Mouse (Mus musculus) duodenum, adult 2 months (tissue): Measurements from ENCODE around the gene Zdhhc6. TPM values are rescaled to one million over a fixed set of nuclear protein-coding genes. Genes with fewer than 3 reads are reported as not detected.

Experiments used
- polyA plus RNA-seq: library from polyadenylated mRNA; depleted of rRNA; stranded (reverse); fragments of >200 nt; gene quantifications from 2 replicates; pipeline ENCODE4 v1.2.3, GENCODE M21; 2012; ENCODE audit warnings: low replicate concordance; rRNA removed

Zdhhc6 gene
- 4.4 and 4.9 TPM in 2 replicates for polyA plus RNA-seq

DNA sequence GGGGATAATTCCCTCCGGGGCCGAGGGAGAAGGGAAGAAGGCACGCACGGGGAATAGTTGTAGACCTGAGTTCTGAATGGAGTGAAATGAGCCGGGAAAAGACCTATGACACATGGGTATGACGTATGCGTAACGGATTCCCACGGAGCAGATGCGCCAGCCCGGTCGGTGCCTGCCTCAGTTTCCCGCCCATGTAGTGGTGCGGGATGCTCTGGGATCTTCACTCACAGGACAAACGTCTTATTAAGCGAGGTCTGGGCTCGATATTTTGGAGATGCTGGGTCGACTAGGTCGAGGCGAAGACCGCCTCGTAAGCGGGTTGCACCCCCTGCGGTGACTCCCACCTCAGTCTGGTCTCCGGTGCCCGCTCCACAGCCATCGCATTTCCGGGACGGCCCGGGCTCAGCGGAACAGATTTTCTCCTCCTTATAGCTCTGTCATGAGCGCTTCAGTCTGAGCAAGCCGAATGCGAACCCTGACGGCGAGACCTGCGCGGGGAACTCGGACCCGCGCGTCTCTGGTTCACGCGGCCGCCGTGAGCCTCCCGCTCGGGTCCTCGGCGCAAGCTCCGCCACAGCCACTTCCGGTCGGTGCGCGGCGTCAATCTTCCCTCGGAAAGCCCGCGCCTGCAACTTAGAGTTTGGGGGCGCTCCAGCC, at the start of gene Zdhhc6:
Gene Zdhhc6 (minus strand): TSS at position 581 of the 657 bp plus-strand sequence.

GRCm38 (mm10) chr19:55316109-55316714, 380 bp upstream of the Zdhhc6 start, which contains the start of gene Vti1a:
TSS of gene Vti1a (plus strand) at chr19:55316295.

GRCm38 (mm10) chr19:55251383-55252124, 64.3 kb downstream of the Zdhhc6 start, which contains the start of gene Acsl5:
TSS of gene Acsl5 (plus strand) at chr19:55251938.

GRCm38 (mm10) chr19:55241186-55241645, 74.6 kb downstream of the Zdhhc6 start, which contains the start of gene Gucy2g:
TSS of gene Gucy2g (minus strand) at chr19:55241236.

Other genes starting within 250 kb of the Zdhhc6 start
- gene Gpam, start 188.8 kb downstream of the Zdhhc6 start, polyA plus RNA-seq = 3.3 and 5.0 TPM in 2 replicates
- not detected in 2 replicates for gene Tectb, start 135.3 kb downstream of the Zdhhc6 start, polyA plus RNA-seq
- gene Gucy2g, start 74.8 kb downstream of the Zdhhc6 start, polyA plus RNA-seq = 0.05 TPM in 1 of 2 replicates, not detected in the other
- gene Acsl5, start 64.1 kb downstream of the Zdhhc6 start, polyA plus RNA-seq = 95.7 and 171 TPM in 2 replicates
- gene Vti1a, start 263 bp upstream of the Zdhhc6 start, polyA plus RNA-seq = 7.8 and 10.0 TPM in 2 replicates